Mouse (Mus musculus) liver, embryonic 13.5 days (tissue): ENCODE data around the gene Nnat. TPM values are rescaled to one million over a fixed set of nuclear protein-coding genes. Genes with fewer than 3 reads are reported as not detected.
"Not testable (repeated sequence)": the region's sequence is repeated elsewhere in the genome, so short reads cannot be mapped to it uniquely, and the experiment has no call there.

Source experiments
- ATAC-seq: fragments of 200-750 bp; cut with Nextera tagmentation; 2 replicates; pipeline ENCODE4 v1.8.0; 2017; ENCODE audit warnings: low read depth, mild to moderate bottlenecking, moderate number of reproducible peaks, moderate library complexity
- DNase-seq: peaks from one replicate; pipeline ENCODE4 v3.0.0; 2022
- H3K27ac ChIP-seq: fragments of 300-500 bp; sonication (generic); 2 replicates; pipeline ENCODE4 v1.5.1; 2015; ENCODE audit warnings: moderate library complexity, mild to moderate bottlenecking, inconsistent platforms
- H3K27me3 ChIP-seq: fragments of 300-500 bp; sonication (generic); 2 replicates; pipeline ENCODE4 v1.6.1; 2015; ENCODE audit warnings: mild to moderate bottlenecking, inconsistent platforms
- H3K36me3 ChIP-seq: fragments of 300-500 bp; sonication (generic); 2 replicates; pipeline ENCODE4 v1.6.1; 2015; ENCODE audit warnings: mild to moderate bottlenecking, inconsistent platforms
- H3K4me1 ChIP-seq: fragments of 300-500 bp; sonication (generic); replicated peaks from 2 replicates; pipeline ENCODE4 v1.6.1; 2015; ENCODE audit warnings: inconsistent platforms
- H3K4me2 ChIP-seq: fragments of 300-500 bp; sonication (generic); 2 replicates; pipeline ENCODE4 v1.6.1; 2015; ENCODE audit warnings: inconsistent platforms, mild to moderate bottlenecking, moderate library complexity
- H3K4me3 ChIP-seq: fragments of 300-500 bp; sonication (generic); replicated peaks from 2 replicates; pipeline ENCODE4 v1.5.1; 2015; ENCODE audit warnings: mild to moderate bottlenecking, inconsistent platforms
- H3K9ac ChIP-seq: fragments of 300-500 bp; sonication (generic); 2 replicates; pipeline ENCODE4 v1.6.1; 2015; ENCODE audit warnings: mild to moderate bottlenecking, inconsistent platforms
- H3K9me3 ChIP-seq: fragments of 300-500 bp; sonication (generic); replicated peaks from 2 replicates; pipeline ENCODE4 v1.6.1; 2016; ENCODE audit warnings: inconsistent platforms
- WGBS: fragments of 180-500 bp; shearing (Covaris S2); methylation state at CpG from one replicate; pipeline ENCODE4 v1.1.7; 2015; ENCODE audit not compliant: insufficient replicate concordance; 5-methylcytosine and 5-hydroxymethylcytosine counted together
- polyA plus RNA-seq: library from polyadenylated mRNA; unstranded; fragments of >200 nt; fragmentation: Nextera tagmentation; extraction: Ambion mirVana; gene quantifications from 2 replicates; pipeline ENCODE4 v1.2.1, GENCODE M21; 2015

The Nnat gene
- polyA plus RNA-seq, 1 experiment from 2014 or later: 35.9 TPM

DNA sequence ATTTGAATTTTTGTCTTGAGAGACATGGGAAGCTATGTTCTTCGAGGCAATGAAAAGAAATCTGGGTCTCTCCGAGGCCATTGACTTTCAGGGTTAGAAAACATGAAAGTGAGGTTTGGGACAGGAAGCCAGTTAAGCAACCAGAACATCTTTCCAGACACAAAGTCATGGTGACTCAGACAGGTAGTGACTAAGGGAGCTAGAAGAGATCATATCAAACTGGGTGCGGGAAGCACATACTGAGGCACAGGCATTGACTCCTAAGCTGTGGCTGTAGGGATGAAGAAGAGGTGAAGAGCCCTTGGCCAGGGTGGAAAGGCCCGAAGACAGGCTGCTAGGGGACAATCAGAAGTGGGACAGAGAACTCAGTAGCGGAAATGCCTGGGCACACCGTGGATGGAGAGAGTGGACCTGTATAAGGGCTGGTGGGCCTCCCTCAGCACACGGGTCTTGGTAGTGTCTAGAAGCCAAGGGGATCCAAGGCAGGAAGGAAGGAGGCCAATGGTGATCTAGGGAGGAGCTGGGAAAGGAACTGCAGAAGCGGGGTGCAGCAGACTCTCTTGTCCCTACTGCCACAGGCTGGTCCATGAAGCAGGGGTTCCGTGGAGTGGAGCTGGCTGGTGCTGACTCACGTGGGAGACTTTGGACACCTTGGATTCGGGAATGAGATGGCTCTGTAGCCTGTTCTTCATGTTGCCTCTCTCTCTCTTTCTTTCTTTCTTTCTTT lies 7.5 kb downstream of the Nnat start:
- 60% methylated on average over 11 of the region's 11 CpGs for WGBS
- Histone ChIP-seq H3K36me3 (no peaks in the 10 kb centered on the region), H3K27ac (peak overlapping the region; percentile 75; the same call in 1 of the 2 replicates), H3K4me1 (peaks cover 27% of the 10 kb centered on the region), H3K4me2 (peak overlapping the region; percentile 89), H3K9me3 (no peaks in the 10 kb centered on the region), H3K9ac (peak overlapping the region; percentile 84), H3K4me3 (peak overlapping the region; percentile 90), H3K27me3 (peaks cover 10% of the 10 kb centered on the region)
- ATAC-seq: no peak
- DNase-seq: no peak

DNA sequence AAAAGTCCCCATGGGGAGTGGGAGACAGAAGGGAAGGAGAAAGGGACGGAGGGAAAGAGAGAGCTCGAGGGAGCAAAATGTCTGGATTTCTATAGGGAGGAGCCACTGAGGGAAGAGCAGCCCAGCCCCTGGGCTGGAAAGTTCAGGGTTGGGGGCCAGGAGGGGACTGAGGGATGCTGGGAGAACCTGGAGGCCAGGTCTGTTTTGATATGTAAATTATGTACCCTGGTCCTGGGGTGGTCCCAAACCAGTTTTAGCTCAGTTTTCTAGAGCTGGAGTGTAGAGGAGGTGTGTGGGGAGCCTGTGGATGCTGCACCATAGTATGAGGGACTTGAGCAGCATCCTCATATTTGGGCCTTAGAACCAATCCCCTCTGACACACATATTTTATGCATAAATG lies 9.0 kb downstream of the Nnat start:
- H3K4me3 ChIP-seq: no peak overlapping the region
- WGBS: 39% methylated on average over 2 of the region's 2 CpGs
- H3K9ac ChIP-seq: no peak overlapping the region
- ATAC-seq (no peak), DNase-seq (no peak)
- peaks cover 9% of the 10 kb centered on the region for H3K27me3 ChIP-seq
- no peaks in the 10 kb centered on the region for H3K36me3 ChIP-seq
- peaks cover 24% of the 10 kb centered on the region for H3K4me1 ChIP-seq
- no peak overlapping the region for H3K4me2 ChIP-seq
- no peak overlapping the region for H3K27ac ChIP-seq
- no peaks in the 10 kb centered on the region for H3K9me3 ChIP-seq

DNA sequence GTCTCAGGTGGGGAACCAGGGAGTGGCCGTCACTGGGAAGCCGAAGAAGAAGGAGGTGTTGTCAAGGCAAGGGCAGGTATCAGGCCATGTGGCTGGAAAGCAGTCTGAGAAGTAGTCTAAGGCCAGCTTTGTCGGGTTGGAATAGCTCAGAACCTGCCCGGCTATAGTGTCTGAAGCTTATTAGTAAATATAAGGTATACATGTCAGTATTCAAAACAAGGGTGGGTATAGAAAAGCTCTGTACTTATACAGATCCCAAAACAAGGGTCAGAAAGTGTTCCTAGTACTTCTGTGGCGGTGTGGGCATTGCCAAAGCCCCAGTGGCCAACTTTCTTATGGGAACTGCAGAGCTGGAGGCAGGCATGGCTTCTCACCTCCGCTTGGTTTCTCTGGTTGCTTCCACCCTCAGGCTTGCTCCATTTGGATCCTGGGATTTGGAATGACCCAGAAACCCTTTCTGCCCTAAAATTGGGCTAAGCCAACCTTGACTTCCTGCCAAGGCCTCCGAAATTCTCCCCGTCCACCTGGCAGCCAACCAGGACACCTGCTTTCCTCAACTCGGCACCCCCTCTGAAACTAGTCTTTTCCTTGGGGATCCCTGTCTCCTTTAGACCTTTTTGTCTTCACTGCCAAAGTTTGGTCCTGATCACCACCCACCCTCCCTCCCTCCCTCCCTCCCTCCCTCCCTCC lies 10.1 kb downstream of the Nnat start:
- Histone ChIP-seq H3K9me3 (no peaks in the 10 kb centered on the region), H3K36me3 (no peaks in the 10 kb centered on the region), H3K4me2 (no peak overlapping the region), H3K27ac (no peak overlapping the region), H3K27me3 (peaks cover 9% of the 10 kb centered on the region), H3K4me3 (no peak overlapping the region), H3K4me1 (peaks cover 17% of the 10 kb centered on the region), H3K9ac (no peak overlapping the region)
- 58% methylated on average over 9 of the region's 9 CpGs for WGBS
- no peak for DNase-seq
- no peak for ATAC-seq

DNA sequence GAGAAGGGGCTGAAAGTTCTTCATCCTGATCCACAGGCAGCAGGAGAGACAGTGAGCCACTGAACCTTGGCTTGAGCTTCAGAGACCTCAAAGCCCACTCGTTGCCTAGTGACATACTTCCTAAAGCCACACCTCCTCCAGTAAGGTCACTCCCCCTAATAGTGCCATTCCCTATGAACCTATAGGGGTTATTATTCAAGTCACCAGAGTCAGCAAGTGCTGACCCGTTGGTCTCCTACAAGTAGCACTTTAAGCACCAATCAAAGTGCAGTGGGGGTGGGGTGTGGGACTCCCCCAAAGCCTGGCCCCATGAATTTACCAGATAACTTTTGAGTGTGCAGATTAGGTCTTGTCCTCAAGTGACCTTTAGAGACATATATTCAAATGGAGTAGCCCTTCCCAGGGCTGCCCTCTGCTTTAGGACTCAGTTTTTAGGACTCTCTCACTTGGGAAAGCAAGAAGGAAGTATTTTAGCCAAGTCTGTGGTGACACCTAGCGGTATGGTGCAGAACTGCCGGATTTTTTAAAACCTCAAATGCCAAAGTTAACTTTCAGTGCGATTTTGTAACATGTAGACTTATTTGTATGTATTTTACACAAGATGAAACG lies 11.4 kb downstream of the Nnat start, which contains the start of gene Blcap:
Gene Blcap, minus strand, starts transcription at position 51 of the 609 bp plus-strand sequence.
- H3K4me2 ChIP-seq: no peak within 1 kb of the TSS
- ATAC-seq (no peak), DNase-seq (no peak)
- peaks cover 9% of the 10 kb centered on the region for H3K27me3 ChIP-seq
- 10% methylated on average over 6 of the region's 6 CpGs for WGBS
- H3K9me3 ChIP-seq: no peaks in the 10 kb centered on the region
- H3K4me3 ChIP-seq: no peak within 1 kb of the TSS
- no peak within 1 kb of the TSS for H3K27ac ChIP-seq
- H3K9ac ChIP-seq: no peak within 1 kb of the TSS
- peaks cover 11% of the 10 kb centered on the region for H3K4me1 ChIP-seq
- H3K36me3 ChIP-seq: no peaks in the 10 kb centered on the region

DNA sequence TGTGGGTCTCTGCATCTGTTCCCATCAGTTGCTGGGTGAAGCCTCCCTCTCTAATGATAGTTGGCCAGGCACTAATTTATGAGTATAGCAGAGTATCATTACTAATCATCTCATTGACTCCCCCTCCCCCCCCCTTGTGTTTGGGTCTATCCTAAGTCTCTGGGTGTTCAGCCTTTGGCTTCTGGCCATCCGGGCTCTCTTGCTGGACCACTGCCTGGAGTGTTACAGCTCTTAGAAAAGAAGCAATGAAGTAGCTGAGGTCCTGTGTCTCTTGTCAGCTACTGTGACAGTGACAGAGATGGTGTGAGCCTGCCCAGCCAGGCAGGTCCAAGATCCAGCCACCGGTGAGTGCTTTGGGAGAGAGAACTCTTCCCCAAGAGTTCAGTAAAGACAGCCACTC lies 12.9 kb downstream of the Nnat start:
- DNase-seq: no peak
- Histone ChIP-seq H3K9ac (no peak overlapping the region), H3K9me3 (no peaks in the 10 kb centered on the region)

DNA sequence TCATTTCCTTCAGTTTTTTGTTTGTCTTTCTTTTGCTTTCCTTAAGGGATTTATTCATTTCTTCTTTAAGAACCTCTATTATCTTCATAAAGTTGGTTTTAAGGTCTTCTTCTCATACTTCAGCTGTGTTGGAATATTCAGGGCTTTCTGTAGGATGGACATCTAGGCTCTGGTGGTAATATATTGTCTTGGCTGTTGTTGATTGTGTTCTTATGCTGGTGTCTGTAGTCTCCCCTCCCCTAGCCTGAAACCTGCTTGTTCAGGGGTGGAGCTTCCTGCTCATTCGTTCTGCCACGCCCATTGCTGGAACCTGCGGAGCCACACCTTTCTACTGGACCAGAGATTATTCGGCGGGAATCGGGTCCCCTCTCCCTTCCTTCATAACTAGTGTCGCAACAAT lies 25.5 kb downstream of the Nnat start:
- H3K36me3 ChIP-seq, H3K4me3 ChIP-seq, DNase-seq, H3K27ac ChIP-seq, H3K9ac ChIP-seq, H3K4me1 ChIP-seq, H3K9me3 ChIP-seq, ATAC-seq, H3K27me3 ChIP-seq, H3K4me2 ChIP-seq: not testable (repeated sequence)
- WGBS: 30% methylated on average over 7 of the region's 7 CpGs

More for the DNA sequence above, 12.9 kb downstream of the Nnat start:
- 54% methylated on average over 2 of the region's 2 CpGs for WGBS
- H3K4me3 ChIP-seq: no peak overlapping the region
- H3K27ac ChIP-seq: no peak overlapping the region
- peaks cover 9% of the 10 kb centered on the region for H3K27me3 ChIP-seq
- H3K36me3 ChIP-seq: no peaks in the 10 kb centered on the region
- ATAC-seq: no peak
- H3K4me1 ChIP-seq: no peaks in the 10 kb centered on the region
- no peak overlapping the region for H3K4me2 ChIP-seq

DNA sequence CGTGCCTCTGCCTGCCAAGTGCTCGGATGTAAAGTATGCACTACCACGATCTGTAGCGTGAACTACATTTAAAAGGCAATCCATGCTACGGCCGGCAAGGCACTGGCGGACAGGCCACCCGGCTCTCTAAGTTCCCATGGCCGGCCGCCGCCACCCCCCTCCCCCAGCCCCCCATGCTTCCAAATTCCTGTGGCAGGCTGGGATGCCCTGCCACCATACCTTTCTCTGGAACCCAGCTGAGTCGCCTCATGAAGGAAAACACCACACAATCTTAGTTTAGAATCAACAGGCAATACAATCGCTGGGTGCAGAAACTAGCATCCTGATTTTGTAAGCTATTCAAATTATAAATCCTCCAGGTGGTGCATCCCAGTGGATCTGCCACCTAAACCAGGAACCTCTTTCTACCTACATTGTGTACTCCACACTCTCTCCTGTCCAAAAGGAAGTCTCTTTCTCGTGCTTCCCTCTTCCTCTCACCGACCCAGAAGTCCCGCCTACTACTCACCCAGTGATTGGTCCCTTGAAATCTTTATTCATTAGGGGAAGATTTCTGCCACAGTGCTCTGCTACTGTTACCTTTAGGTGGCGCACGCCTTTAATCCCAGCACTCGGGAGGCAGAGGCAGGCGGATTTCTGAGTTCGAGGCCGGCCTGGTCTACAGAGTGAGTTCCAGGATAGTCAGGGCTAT lies 37.1 kb downstream of the Nnat start:
- H3K36me3 ChIP-seq: no peaks in the 10 kb centered on the region
- H3K27ac ChIP-seq: no peak overlapping the region
- H3K4me3 ChIP-seq: peak overlapping the region; percentile 45
- H3K4me2 ChIP-seq: peak overlapping the region; percentile 56
- H3K4me1 ChIP-seq: no peaks in the 10 kb centered on the region
- no peak for DNase-seq
- WGBS: 42% methylated on average over 22 of the region's 22 CpGs
- H3K27me3 ChIP-seq: no peaks in the 10 kb centered on the region
- ATAC-seq: 0 out of 2 replicates have a peak, but pooled peaks have one; percentile 43
- peak overlapping the region; percentile 37; the same call in 1 of the 2 replicates for H3K9ac ChIP-seq
- no peaks in the 10 kb centered on the region for H3K9me3 ChIP-seq

DNA sequence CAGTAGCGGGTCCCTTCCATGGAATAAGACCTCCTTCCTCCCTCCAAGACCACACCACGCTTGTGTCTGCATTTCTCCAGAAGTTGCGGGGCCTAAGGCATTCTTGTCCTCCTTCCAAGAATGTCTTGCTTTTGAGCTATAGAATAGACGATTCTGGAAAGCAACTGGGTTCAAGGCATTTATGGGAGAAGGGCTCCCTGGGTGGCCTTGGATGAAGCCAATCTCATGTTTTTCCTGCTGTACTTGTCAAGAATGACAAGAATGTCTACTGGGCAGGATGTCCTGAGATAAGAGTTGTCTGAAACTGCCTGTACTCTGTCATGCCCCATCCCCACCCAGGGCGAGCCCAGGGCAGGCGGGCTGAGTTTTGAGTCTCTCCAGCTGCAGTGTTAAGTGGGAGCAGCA lies 41.6 kb downstream of the Nnat start:
- Histone ChIP-seq H3K4me1 (no peaks in the 10 kb centered on the region), H3K27me3 (peaks cover 15% of the 10 kb centered on the region; the same call in 1 of the 2 replicates), H3K4me3 (no peak overlapping the region), H3K36me3 (no peaks in the 10 kb centered on the region), H3K4me2 (no peak overlapping the region), H3K9ac (no peak overlapping the region), H3K27ac (no peak overlapping the region), H3K9me3 (no peaks in the 10 kb centered on the region)
- DNase-seq (no peak), ATAC-seq (no peak)
- WGBS: 44% methylated on average over 6 of the region's 6 CpGs

DNA sequence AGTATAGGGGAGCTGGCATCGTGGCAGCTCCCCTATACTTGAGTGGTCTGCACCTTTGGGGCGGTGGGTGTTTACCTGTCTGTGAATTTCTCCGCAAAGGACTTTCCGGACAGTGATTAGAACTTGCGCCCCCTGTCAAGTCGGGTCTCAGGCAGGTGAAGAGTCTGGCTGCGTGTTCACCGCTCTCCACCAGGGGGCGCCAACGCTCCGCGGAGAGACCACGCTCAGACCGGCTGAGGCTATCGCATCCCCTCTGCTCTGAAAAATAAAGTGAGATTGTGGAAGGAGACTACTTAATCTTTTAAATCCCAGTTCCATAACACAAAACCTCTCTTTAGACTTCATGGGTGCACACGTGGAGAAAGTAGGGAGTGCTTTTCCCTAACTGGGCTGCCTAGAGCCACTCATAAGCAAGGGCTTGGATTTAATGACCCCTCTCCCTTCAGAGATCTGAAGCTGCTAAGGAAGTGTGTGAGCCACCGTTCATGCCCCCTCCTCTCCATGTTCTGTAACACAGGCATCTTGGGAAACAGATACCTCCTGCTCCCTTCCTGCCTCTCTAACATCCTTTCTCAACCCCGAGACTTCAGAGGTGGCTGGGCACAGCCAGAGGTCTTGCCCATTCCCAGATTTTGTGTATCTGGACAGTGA lies 45.3 kb downstream of the Nnat start:
- Histone ChIP-seq H3K4me3 (no peak overlapping the region), H3K27me3 (peaks cover 15% of the 10 kb centered on the region; the same call in 1 of the 2 replicates), H3K27ac (no peak overlapping the region), H3K4me2 (no peak overlapping the region), H3K9ac (no peak overlapping the region), H3K4me1 (no peaks in the 10 kb centered on the region), H3K9me3 (no peaks in the 10 kb centered on the region), H3K36me3 (no peaks in the 10 kb centered on the region)
- DNase-seq (peak; percentile 52), ATAC-seq (no peak)
- 6% methylated on average over 18 of the region's 18 CpGs for WGBS

DNA sequence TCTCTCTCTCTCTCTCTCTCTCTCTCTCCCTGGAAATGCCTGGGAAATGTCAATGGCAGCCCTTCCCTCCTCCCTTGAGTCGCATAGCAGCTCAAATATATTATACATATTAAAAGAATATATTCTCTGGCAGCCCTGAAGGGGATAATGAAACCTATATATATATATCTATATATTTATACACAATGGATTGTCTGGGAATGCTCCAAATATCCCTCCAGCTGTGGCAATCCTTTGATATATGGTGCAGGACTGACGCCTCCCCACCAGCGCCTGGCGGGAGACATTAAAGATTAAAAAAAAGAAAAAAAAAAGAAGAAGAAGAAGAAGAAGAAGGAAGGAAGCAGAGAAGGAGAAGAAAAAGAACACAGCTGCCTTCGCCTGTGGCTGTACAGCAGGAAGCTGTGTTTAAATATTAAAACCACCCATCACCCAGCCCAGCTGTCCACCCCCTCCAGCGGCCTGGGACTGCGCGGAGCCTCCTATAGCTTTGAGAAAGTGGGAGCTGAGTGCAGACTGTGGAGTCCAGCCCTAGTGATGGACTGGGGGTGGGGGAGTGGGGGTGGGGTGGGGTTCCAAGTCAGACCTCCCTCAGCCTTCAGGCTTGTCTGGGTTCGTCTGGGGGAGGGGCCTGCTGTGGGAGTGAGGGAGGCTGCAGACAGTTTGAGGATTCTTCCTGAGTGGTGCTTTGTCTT lies 47.8 kb downstream of the Nnat start:
- Histone ChIP-seq H3K9me3 (no peaks in the 10 kb centered on the region), H3K9ac (no peak overlapping the region), H3K4me3 (no peak overlapping the region), H3K27ac (no peak overlapping the region), H3K4me1 (no peaks in the 10 kb centered on the region), H3K36me3 (no peaks in the 10 kb centered on the region), H3K4me2 (no peak overlapping the region), H3K27me3 (peaks cover 15% of the 10 kb centered on the region; the same call in 1 of the 2 replicates)
- DNase-seq (no peak), ATAC-seq (no peak)
- WGBS: 41% methylated on average over 9 of the region's 9 CpGs
